Mouse (Mus musculus) myocyte (in vitro differentiated cells): ENCODE results near the gene Esrrg. TPM values are rescaled to one million over a fixed set of nuclear protein-coding genes. Genes with fewer than 3 reads are reported as not detected.

ENCODE experiments used
- H3K27me3 ChIP-seq: one replicate; pipeline ENCODE4 v1.6.1; 2011; ENCODE audit not compliant: control insufficient read depth, insufficient read depth, insufficient read length
- H3K36me3 ChIP-seq: one replicate; pipeline ENCODE4 v1.6.1; 2011; ENCODE audit not compliant: control insufficient read depth, insufficient read depth
- H3K4me2 ChIP-seq: one replicate; pipeline ENCODE4 v1.6.1; 2011; ENCODE audit warnings: low read depth, control low read depth
- H3K4me3 ChIP-seq: one replicate; pipeline ENCODE4 v1.5.1; 2011; ENCODE audit warnings: mild to moderate bottlenecking, control low read depth, moderate library complexity
- H3K79me2 ChIP-seq: one replicate; pipeline ENCODE4 v1.6.1; 2011; ENCODE audit not compliant: control insufficient read depth, insufficient read depth
- H3ac ChIP-seq: one replicate; pipeline ENCODE4 v1.6.1; 2011; ENCODE audit not compliant: control insufficient read depth, insufficient read length
- CEBPB ChIP-seq: IDR thresholded peaks from 2 replicates; pipeline ENCODE4 v1.6.1; 2011; ENCODE audit warnings: mild to moderate bottlenecking, moderate library complexity; ENCODE audit not compliant: poor library complexity, insufficient read depth, severe bottlenecking
- E2F4 ChIP-seq: IDR thresholded peaks from one replicate; pipeline ENCODE4 v1.6.1; 2011; ENCODE audit warnings: mild to moderate bottlenecking, control low read depth, moderate library complexity; ENCODE audit not compliant: insufficient read depth
- MAX ChIP-seq: IDR thresholded peaks from one replicate; pipeline ENCODE4 v1.6.1; 2011; ENCODE audit warnings: low read depth, mild to moderate bottlenecking, control low read depth
- MYOD1 ChIP-seq, 3 experiments: IDR thresholded peaks; one replicate each; pipeline ENCODE4 v1.6.1; 2011; ENCODE audit warnings: control low read depth in 2 of 3, low read depth in 2 of 3, mild to moderate bottlenecking in 2 of 3, moderate library complexity in 1 of 3; ENCODE audit not compliant: insufficient read length in 2 of 3, control insufficient read depth in 1 of 3
- MYOG ChIP-seq, 3 experiments: IDR thresholded peaks; one replicate each; pipeline ENCODE4 v1.6.1; 2011; ENCODE audit warnings: control low read depth in 2 of 3, low read depth in 2 of 3, mild to moderate bottlenecking in 2 of 3; ENCODE audit not compliant: insufficient read length in 2 of 3, control insufficient read depth in 1 of 3, insufficient read depth in 1 of 3
- POLR2A ChIP-seq: IDR thresholded peaks from one replicate; pipeline ENCODE4 v1.6.1; 2011; ENCODE audit warnings: low read depth, mild to moderate bottlenecking, control low read depth, moderate library complexity; ENCODE audit not compliant: insufficient read length
- POLR2AphosphoS2 ChIP-seq: IDR thresholded peaks from one replicate; pipeline ENCODE4 v1.6.1; 2011; ENCODE audit warnings: low read depth, control low read depth; ENCODE audit not compliant: insufficient read length
- REST ChIP-seq: IDR thresholded peaks from one replicate; pipeline ENCODE4 v1.6.1; 2011; ENCODE audit warnings: mild to moderate bottlenecking, control low read depth, moderate library complexity; ENCODE audit not compliant: insufficient read depth, insufficient read length
- SRF ChIP-seq: IDR thresholded peaks from one replicate; pipeline ENCODE4 v1.6.1; 2011; ENCODE audit warnings: low read depth; ENCODE audit not compliant: control insufficient read depth, insufficient read length
- TCF12 ChIP-seq: IDR thresholded peaks from one replicate; pipeline ENCODE4 v1.6.1; 2011; ENCODE audit warnings: mild to moderate bottlenecking, control low read depth; ENCODE audit not compliant: poor library complexity, insufficient read depth, severe bottlenecking
- TCF3 ChIP-seq: IDR thresholded peaks from one replicate; pipeline ENCODE4 v1.6.1; 2011; ENCODE audit warnings: low read depth, control low read depth; ENCODE audit not compliant: insufficient read length
- USF1 ChIP-seq: IDR thresholded peaks from one replicate; pipeline ENCODE4 v1.6.1; 2011; ENCODE audit warnings: low read depth, mild to moderate bottlenecking, control low read depth, moderate library complexity
- polyA plus RNA-seq: library from polyadenylated mRNA; unstranded; fragments of >200 nt; fragmentation: generic; extraction: Trizol; gene quantifications from one replicate; pipeline ENCODE4 v1.2.1, GENCODE M21; 2012; ENCODE audit warnings: missing spikeins

Gene Esrrg
- polyA plus RNA-seq, 1 experiment, result 0.20 TPM

- TF ChIP-seq MAX (no peak), TCF12 (no peak), MYOG (IDR thresholded peaks at IDR 0.05; ENCODE audit: control insufficient read depth in 1 of 3, insufficient read depth in 1 of 3, insufficient read length in 2 of 3, low read depth in 2 of 3) (no peak), TCF3 (no peak), POLR2A (no peak), E2F4 (no peak), POLR2AphosphoS2 (no peak), MYOD1 (IDR thresholded peaks at IDR 0.05; ENCODE audit: control insufficient read depth in 1 of 3, insufficient read length in 2 of 3, low read depth in 2 of 3) (no peak), USF1 (no peak), SRF (no peak), CEBPB (no peak)
- H3K4me2 ChIP-seq, result no peak overlapping the region
- H3ac ChIP-seq, result no peak overlapping the region
- H3K27me3 ChIP-seq, result peaks cover 11% of the 10 kb centered on the region
- H3K36me3 ChIP-seq, result no peaks in the 10 kb centered on the region
- H3K4me3 ChIP-seq, result no peak overlapping the region
- H3K79me2 ChIP-seq, result no peaks in the 10 kb centered on the region
Measured at GRCm38 (mm10) chr1:188008476-188008875, 399.9 kb downstream of the Esrrg start.

- H3K79me2 ChIP-seq, result no peaks in the 10 kb centered on the region
- no peak overlapping the region for H3K4me3 ChIP-seq
- H3K36me3 ChIP-seq, result no peaks in the 10 kb centered on the region
- peaks cover 11% of the 10 kb centered on the region for H3K27me3 ChIP-seq
- no peak overlapping the region for H3ac ChIP-seq
- H3K4me2 ChIP-seq, result no peak overlapping the region
- TF ChIP-seq MYOG (IDR thresholded peaks at IDR 0.05; ENCODE audit: control insufficient read depth in 1 of 3, insufficient read depth in 1 of 3, insufficient read length in 2 of 3, low read depth in 2 of 3), result no peak
- no peak for TF ChIP-seq CEBPB
- TF ChIP-seq USF1, result no peak
- TF ChIP-seq E2F4, result no peak
Measured at GRCm38 (mm10) chr1:188009868-188010267, 401.3 kb downstream of the Esrrg start.

DNA sequence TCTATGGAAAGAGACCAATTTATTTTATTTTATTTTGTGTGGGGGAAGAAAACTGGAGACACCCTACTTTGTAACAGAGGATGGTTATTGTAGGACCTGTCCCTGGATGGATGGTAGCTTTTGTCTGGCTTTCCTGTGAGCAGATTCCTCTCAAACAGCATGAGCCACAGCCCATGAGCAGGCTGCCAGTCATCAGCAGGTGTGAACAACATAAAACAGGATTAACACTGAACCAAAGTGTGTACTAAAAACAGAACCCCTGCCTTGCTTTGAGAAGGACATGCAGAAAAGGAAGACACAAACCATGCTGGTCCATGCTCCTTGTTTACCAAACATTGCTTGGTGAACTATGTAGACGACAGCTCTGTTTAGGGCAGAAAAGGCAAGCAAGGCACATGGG lies 402.3 kb downstream of the Esrrg start:
- Histone ChIP-seq H3K4me2 (no peak overlapping the region), H3K4me3 (no peak overlapping the region), H3ac (no peak overlapping the region), H3K36me3 (no peaks in the 10 kb centered on the region), H3K79me2 (no peaks in the 10 kb centered on the region), H3K27me3 (peaks cover 8% of the 10 kb centered on the region)
- TF ChIP-seq USF1, result no peak
- no peak for TF ChIP-seq REST
- no peak for TF ChIP-seq TCF12
- TF ChIP-seq MAX, result no peak
- no peak for TF ChIP-seq POLR2AphosphoS2
- TF ChIP-seq E2F4, result no peak
- TF ChIP-seq MYOD1 (IDR thresholded peaks at IDR 0.05; ENCODE audit: control insufficient read depth in 1 of 3, insufficient read length in 2 of 3, low read depth in 2 of 3), result no peak
- no peak for TF ChIP-seq CEBPB
- TF ChIP-seq TCF3, result no peak
- no peak for TF ChIP-seq MYOG (IDR thresholded peaks at IDR 0.05; ENCODE audit: control insufficient read depth in 1 of 3, insufficient read depth in 1 of 3, insufficient read length in 2 of 3, low read depth in 2 of 3)
- TF ChIP-seq POLR2A, result no peak
- no peak for TF ChIP-seq SRF

GRCm38 (mm10) chr1:188014411-188014810 lies 405.8 kb downstream of the Esrrg start:
- no peaks in the 10 kb centered on the region for H3K79me2 ChIP-seq
- TF ChIP-seq POLR2AphosphoS2 (no peak), POLR2A (no peak), CEBPB (no peak), E2F4 (no peak), MYOG (IDR thresholded peaks at IDR 0.05; ENCODE audit: control insufficient read depth in 1 of 3, insufficient read depth in 1 of 3, insufficient read length in 2 of 3, low read depth in 2 of 3) (no peak), TCF3 (no peak), MAX (no peak), TCF12 (no peak), MYOD1 (IDR thresholded peaks at IDR 0.05; ENCODE audit: control insufficient read depth in 1 of 3, insufficient read length in 2 of 3, low read depth in 2 of 3) (no peak), REST (no peak), USF1 (no peak), SRF (no peak)
- H3K4me2 ChIP-seq, result no peak overlapping the region
- no peak overlapping the region for H3K4me3 ChIP-seq
- peaks cover 5% of the 10 kb centered on the region for H3K27me3 ChIP-seq
- no peaks in the 10 kb centered on the region for H3K36me3 ChIP-seq
- H3ac ChIP-seq, result no peak overlapping the region
